Mouse (Mus musculus) ES-E14 (cell line): ENCODE results near the gene Yes1. TPM values are rescaled to one million over a fixed set of nuclear protein-coding genes. Genes with fewer than 3 reads are reported as not detected.
A peak's percentile ranks its signal among the peaks of the same experiment; 100 is the strongest.

Source experiments
- DNase-seq: peaks from one replicate; pipeline ENCODE4 v3.0.0-alpha.2; 2013; ENCODE audit warnings: low read depth, low spot score
- H3K27ac ChIP-seq: 2 replicates; pipeline ENCODE4 v1.5.1; 2012; ENCODE audit warnings: low read depth, mild to moderate bottlenecking, low read length, moderate library complexity, mixed read lengths; ENCODE audit not compliant: poor library complexity, insufficient read depth, severe bottlenecking
- H3K36me3 ChIP-seq: 2 replicates; pipeline ENCODE4 v1.6.1; 2012; ENCODE audit warnings: mild to moderate bottlenecking, low read length, moderate library complexity, mixed read lengths; ENCODE audit not compliant: control insufficient read depth, poor library complexity, insufficient read depth, severe bottlenecking
- H3K4me1 ChIP-seq, 2 experiments: fragments of 150-350 bp in 1 of 2; sonication (generic) in 1 of 2; 2 replicates each; pipeline ENCODE4 v1.6.1; 2012; ENCODE audit warnings: low read length in 2 of 2, mild to moderate bottlenecking in 1 of 2, mixed read lengths in 1 of 2; ENCODE audit not compliant: control insufficient read depth in 2 of 2, insufficient read depth in 2 of 2, poor library complexity in 1 of 2
- H3K4me3 ChIP-seq, 2 experiments: fragments of 150-350 bp in 1 of 2; sonication (generic) in 1 of 2; 2 replicates each; pipeline ENCODE4 v1.5.1; 2012; ENCODE audit warnings: low read length in 2 of 2, low read depth in 1 of 2, mild to moderate bottlenecking in 1 of 2, mixed read lengths in 1 of 2; ENCODE audit not compliant: insufficient read depth in 1 of 2, poor library complexity in 1 of 2, severe bottlenecking in 1 of 2
- H3K9ac ChIP-seq: 2 replicates; pipeline ENCODE4 v1.6.1; 2012; ENCODE audit warnings: low read depth, mild to moderate bottlenecking, low read length, mixed read lengths; ENCODE audit not compliant: poor library complexity, insufficient read depth, severe bottlenecking
- H3K9me3 ChIP-seq: fragments of 150-350 bp; sonication (generic); 2 replicates; pipeline ENCODE4 v1.6.1; 2012; ENCODE audit warnings: low read depth, mild to moderate bottlenecking, low read length; ENCODE audit not compliant: control insufficient read depth, insufficient read depth
- CHD2 ChIP-seq: IDR thresholded peaks from 2 replicates; pipeline ENCODE4 v1.6.1; 2014; ENCODE audit warnings: mild to moderate bottlenecking, low read depth, low read length, inconsistent platforms
- HCFC1 ChIP-seq: IDR thresholded peaks from 2 replicates; pipeline ENCODE4 v1.6.1; 2012; ENCODE audit warnings: low read length, inconsistent platforms, borderline replicate concordance; ENCODE audit not compliant: insufficient read depth
- MAFK ChIP-seq: IDR thresholded peaks from 2 replicates; pipeline ENCODE4 v1.6.1; 2014; ENCODE audit warnings: mild to moderate bottlenecking, low read depth, low read length, inconsistent platforms; ENCODE audit not compliant: insufficient read depth
- ZC3H11A ChIP-seq: IDR thresholded peaks from 2 replicates; pipeline ENCODE4 v1.6.1; 2012; ENCODE audit warnings: low read depth, mild to moderate bottlenecking, inconsistent platforms, low read length, borderline replicate concordance
- ZNF384 ChIP-seq: IDR thresholded peaks from 2 replicates; pipeline ENCODE4 v1.6.1; 2012; ENCODE audit warnings: low read depth, low read length, inconsistent platforms
- in situ Hi-C, 2 experiments: fragments of 600-800 bp; cut with MboI; formaldehyde crosslinking; loops; one replicate each; pipeline ENCODE4 v1.15.1; 2025; ENCODE audit warnings: low sequenced_read_pairs in 2 of 2, inconsistent platforms in 1 of 2; ENCODE audit not compliant: unreplicated experiment in 2 of 2
- total RNA-seq: library from RNA; depleted of rRNA; stranded (reverse); fragments of 300-350 nt; gene quantifications from 2 replicates; pipeline ENCODE4 v1.2.3, GENCODE M21; 2012

Gene Yes1
- total RNA-seq, 1 experiment: 84.7 TPM

- H3K4me1 ChIP-seq: no peaks in the 10 kb centered on the region
- TF ChIP-seq MAFK: no peak
- no peak for TF ChIP-seq CHD2
- no peak for TF ChIP-seq ZNF384
- no peak for TF ChIP-seq HCFC1
- no peak for TF ChIP-seq ZC3H11A
- H3K36me3 ChIP-seq: no peaks in the 10 kb centered on the region; the same call in none of the 2 replicates
- in situ Hi-C loops: no loop called here
- H3K9me3 ChIP-seq: no peaks in the 10 kb centered on the region
- DNase-seq: no peak
- H3K9ac ChIP-seq: no peak overlapping the region
- H3K27ac ChIP-seq: no peak overlapping the region
- H3K4me3 ChIP-seq: no peak overlapping the region
Measured at GRCm38 (mm10) chr5:32682475-32682874, 71.5 kb downstream of the Yes1 start.

GRCm38 (mm10) chr5:32693411-32693810, 82.4 kb downstream of the Yes1 start:
- TF ChIP-seq MAFK (peak; percentile 62; the same call in 1 of the 2 replicates), CHD2 (no peak)
- H3K36me3 ChIP-seq: no peaks in the 10 kb centered on the region
- H3K9ac ChIP-seq: no peak overlapping the region
- no peaks in the 10 kb centered on the region for H3K9me3 ChIP-seq
- in situ Hi-C loops: no loop called here
- no peaks in the 10 kb centered on the region for H3K4me1 ChIP-seq
- no peak overlapping the region for H3K27ac ChIP-seq
- no peak for DNase-seq
- H3K4me3 ChIP-seq: no peak overlapping the region

GRCm38 (mm10) chr5:32697208-32697867, 86.4 kb downstream of the Yes1 start:
- H3K4me3 ChIP-seq: no peak overlapping the region
- H3K36me3 ChIP-seq: no peaks in the 10 kb centered on the region
- H3K9ac ChIP-seq: no peak overlapping the region
- no peak overlapping the region for H3K27ac ChIP-seq
- TF ChIP-seq ZNF384: no peak
- TF ChIP-seq CHD2: no peak
- TF ChIP-seq MAFK: no peak
- no peak for TF ChIP-seq ZC3H11A
- no peak for TF ChIP-seq HCFC1
- in situ Hi-C loops: no loop called here
- H3K4me1 ChIP-seq: no peaks in the 10 kb centered on the region
- no peak for DNase-seq
- no peaks in the 10 kb centered on the region for H3K9me3 ChIP-seq

- H3K9ac ChIP-seq: no peak overlapping the region
- no peaks in the 10 kb centered on the region for H3K36me3 ChIP-seq
- no peak overlapping the region for H3K4me3 ChIP-seq
- in situ Hi-C loops: no loop called here
- H3K27ac ChIP-seq: no peak overlapping the region
- no peak for DNase-seq
- no peaks in the 10 kb centered on the region for H3K4me1 ChIP-seq
- no peaks in the 10 kb centered on the region for H3K9me3 ChIP-seq
- TF ChIP-seq ZC3H11A: no peak
- TF ChIP-seq MAFK: no peak
- TF ChIP-seq HCFC1: no peak
- TF ChIP-seq CHD2: no peak
- no peak for TF ChIP-seq ZNF384
Measured at GRCm38 (mm10) chr5:32706226-32706780, 95.3 kb downstream of the Yes1 start.

GRCm38 (mm10) chr5:32711485-32711884, 100.5 kb downstream of the Yes1 start:
- Histone ChIP-seq H3K4me1 (no peaks in the 10 kb centered on the region), H3K27ac (peak overlapping the region; percentile 71), H3K9ac (no peak overlapping the region), H3K9me3 (no peaks in the 10 kb centered on the region), H3K36me3 (no peaks in the 10 kb centered on the region), H3K4me3 (no peak overlapping the region)
- TF ChIP-seq CHD2: no peak
- in situ Hi-C loops: no loop called here
- DNase-seq: no peak
